8 mouse cellular contexts compared by ENCODE assay signal in genomic region chr11:26209811-26210581, GRCm38 (mm10). TPM values are rescaled to one million over a fixed set of nuclear protein-coding genes. Genes with fewer than 3 reads are reported as not detected.
DNase-seq lines count a peak whose midpoint lies in the region; ATAC-seq and TF ChIP-seq lines count a peak whose summit lies in the region.

No protein-coding gene starts in this region.

- peak overlapping the region; percentile 32; the same call in 1 of the 2 replicates for H3K4me2 ChIP-seq in CH12.LX (ENCODE audit: insufficient read depth, low read depth, poor library complexity, severe bottlenecking)
- H3K4me2 ChIP-seq in forebrain, embryonic 14.5 days (ENCODE audit: low read length): peak overlapping the region; percentile 64

- under 1% methylated on average over 48 of the region's 73 CpGs for WGBS in forebrain, embryonic 14.5 days
- WGBS in thymus, adult 2 months: 8% methylated on average over 63 of the region's 73 CpGs

- no peak for TF ChIP-seq EP300 in CH12.LX (IDR thresholded peaks at IDR 0.05; ENCODE audit: low read length)

- TF ChIP-seq POLR2A in CH12.LX (IDR thresholded peaks at IDR 0.05; ENCODE audit: low read depth, low read length): no peak
- TF ChIP-seq POLR2A in thymus, adult 2 months (IDR thresholded peaks at IDR 0.05; ENCODE audit: control insufficient read depth, extremely low read depth, insufficient read depth, low read length, poor library complexity): no peak

- H3K9ac ChIP-seq in CH12.LX (ENCODE audit: insufficient read depth, low read depth): no peak overlapping the region
- peak overlapping the region; percentile 97 for H3K9ac ChIP-seq in forebrain, embryonic 14.5 days (ENCODE audit: low read length)

- intact Hi-C loops in heart, postnatal 10 days (cut with DNase I): loop anchor here (10.0 kb wide), 2 partner anchors 175 to 385 kb away; partner anchors contain the start of genes Fancl, Gm6899 and Vrk2

- no peak overlapping the region for H3K27ac ChIP-seq in CH12.LX (ENCODE audit: insufficient read depth, low read depth)
- peak overlapping the region; percentile 98 for H3K27ac ChIP-seq in forebrain, embryonic 14.5 days (ENCODE audit: low read depth, low read length)
- H3K27ac ChIP-seq in thymus, adult 2 months (ENCODE audit: control insufficient read depth, insufficient read depth, low read length): no peak overlapping the region

- dilution Hi-C loops in CH12.LX (cut with MboI; ENCODE audit: extremely low pct_ligation_motif_present, extremely low pct_unique_long_range_greater_than_20kb, low sequenced_read_pairs): no loop called here

- peak overlapping the region in 2 of 3 experiments; percentile 56 to 59 for H3K4me3 ChIP-seq in CH12.LX (replicated peaks in 1 of 3; ENCODE audit: low read depth in 2 of 3, low read length in 2 of 3, poor library complexity in 1 of 3)
- peak overlapping the region; percentile 61 for H3K4me3 ChIP-seq in forebrain, embryonic 14.5 days (ENCODE audit: low read depth, low read length)
- H3K4me3 ChIP-seq in thymus, adult 2 months (ENCODE audit: control insufficient read depth, insufficient read depth, low read length): peak overlapping the region; percentile 99

- ATAC-seq in forebrain, embryonic 14.5 days: peak; percentile 93
- 0 out of 2 replicates have a peak, but pooled peaks have one; percentile 36 for ATAC-seq in neutrophil, adult 5-6 weeks (ENCODE audit: extremely low read depth, insufficient number of reproducible peaks, low FRiP score, poor library complexity, severe bottlenecking)

- no peaks in the 10 kb centered on the region for H3K36me3 ChIP-seq in CH12.LX (replicated peaks in 1 of 2; ENCODE audit: control insufficient read depth in 1 of 2, insufficient read depth in 1 of 2, low read length in 1 of 2)
- no peaks in the 10 kb centered on the region for H3K36me3 ChIP-seq in forebrain, embryonic 14.5 days (ENCODE audit: control insufficient read depth, insufficient read depth, low read length)
- H3K36me3 ChIP-seq in thymus, adult 2 months (ENCODE audit: control insufficient read depth, insufficient read depth, low read length): no peaks in the 10 kb centered on the region

- no peaks in the 10 kb centered on the region for H3K27me3 ChIP-seq in CH12.LX (replicated peaks)
- no peaks in the 10 kb centered on the region for H3K27me3 ChIP-seq in forebrain, embryonic 14.5 days (replicated peaks; ENCODE audit: control insufficient read depth, insufficient read depth, low read length)
- no peaks in the 10 kb centered on the region for H3K27me3 ChIP-seq in thymus, adult 2 months (ENCODE audit: control insufficient read depth, insufficient read depth, low read length)

- H3K79me2 ChIP-seq in CH12.LX (replicated peaks; ENCODE audit: control insufficient read depth, extremely low read depth, insufficient read depth, poor library complexity, severe bottlenecking): no peaks in the 10 kb centered on the region

- no peak for TF ChIP-seq CTCF in CH12.LX (conservative IDR thresholded peaks at IDR 0.05 in 1 of 2, IDR thresholded peaks at IDR 0.05 in 1 of 2; ENCODE audit: low read depth in 2 of 2, low read length in 2 of 2)
- no peak for TF ChIP-seq CTCF in thymus, adult 2 months (IDR thresholded peaks at IDR 0.05; ENCODE audit: borderline replicate concordance, control insufficient read depth, extremely low read depth, insufficient read depth, low read length, poor library complexity)

- H3K9me3 ChIP-seq in CH12.LX (replicated peaks; ENCODE audit: low read length): peaks cover 6% of the 10 kb centered on the region
- H3K9me3 ChIP-seq in forebrain, embryonic 14.5 days (replicated peaks; ENCODE audit: control insufficient read depth, low read length): no peaks in the 10 kb centered on the region

- in situ Hi-C loops in CH12.LX (cut with MboI; ENCODE audit: low pct_ligation_motif_present, low pct_unique_long_range_greater_than_20kb, low sequenced_read_pairs): loop anchor here (10.0 to 25.0 kb wide), 2 partner anchors 435 to 752 kb away; no protein-coding TSS in a partner anchor

- H3K4me1 ChIP-seq in CH12.LX (ENCODE audit: control insufficient read depth in 1 of 2, insufficient read depth in 2 of 2): no peaks in the 10 kb centered on the region
- H3K4me1 ChIP-seq in forebrain, embryonic 14.5 days (ENCODE audit: control insufficient read depth, insufficient read depth, low read length): peaks cover 3% of the 10 kb centered on the region
- peaks cover 7% of the 10 kb centered on the region; the same call in 1 of the 2 replicates for H3K4me1 ChIP-seq in thymus, adult 2 months (replicated peaks; ENCODE audit: control insufficient read depth, insufficient read depth, low read length)

- no peak for TF ChIP-seq RAD21 in CH12.LX (IDR thresholded peaks at IDR 0.05; ENCODE audit: low read depth, low read length)

- no peak for DNase-seq in CH12.LX (ENCODE audit: extremely low read depth)
- DNase-seq in c-Kit-positive CD71-positive TER-119-positive erythroid progenitor cells, embryonic 14.5 days (ENCODE audit: low spot score): peak; percentile 3
- DNase-seq in forebrain, embryonic 14.5 days (ENCODE audit: low spot score): peak; percentile 80
- peak; percentile 70 to 73 for DNase-seq in heart, postnatal 10 days
- peak; percentile 72 to 81 for DNase-seq in kidney, postnatal 4 days
- peak; percentile 10 to 23 for DNase-seq in lung, adult 18-20 months
- peak; percentile 49 for DNase-seq in thymus, adult 2 months

TF ChIP-seq in CH12.LX, 34 proteins besides CTCF, POLR2A, EP300 and RAD21:
- TF ChIP-seq UBTF (IDR thresholded peaks at IDR 0.05; ENCODE audit: low read depth, low read length) (no peak), MAFK (IDR thresholded peaks at IDR 0.05; ENCODE audit: insufficient replicate concordance, low read length) (no peak), RCOR1 (conservative IDR thresholded peaks at IDR 0.05; ENCODE audit: low read depth, low read length) (no peak), SMC3 (IDR thresholded peaks at IDR 0.05; ENCODE audit: low read depth, low read length) (no peak), HCFC1 (IDR thresholded peaks at IDR 0.05; ENCODE audit: low read depth, low read length) (no peak), USF2 (conservative IDR thresholded peaks at IDR 0.05; ENCODE audit: low read depth, low read length) (no peak), KAT2A (IDR thresholded peaks at IDR 0.05; ENCODE audit: insufficient replicate concordance, low read length) (no peak), BHLHE40 (IDR thresholded peaks at IDR 0.05; ENCODE audit: low read depth, low read length) (no peak), MAX (IDR thresholded peaks at IDR 0.05; ENCODE audit: low read length) (no peak), MYC (IDR thresholded peaks at IDR 0.05; ENCODE audit: low read depth, low read length) (no peak), TBP (conservative IDR thresholded peaks at IDR 0.05; ENCODE audit: low read depth, low read length) (no peak), NELFE (IDR thresholded peaks at IDR 0.05; ENCODE audit: low read depth, low read length) (no peak)
TF ChIP-seq in CH12.LX: peak in this region for 0.

RNA-seq across cellular contexts. Expression of gene 5730522E02Rik, which starts 0.6 kb away (rescaled TPM):
- total RNA-seq in CH12.LX (2012; rRNA removed): not detected in 2 replicates
- not detected in 2 replicates for total RNA-seq in CH12.LX (2014; rRNA removed)
- polyA plus RNA-seq in CH12.LX (2012; ENCODE audit: insufficient read length, low read depth): not detected in 2 replicates
- 14.6 and 14.9 TPM in 2 replicates for polyA plus RNA-seq in forebrain, embryonic 14.5 days (2014; fragmentation: Nextera tagmentation; extraction: Ambion mirVana)
- total RNA-seq in heart, postnatal 10 days (2021): under 1 TPM; 0.67 to 0.84 TPM
- 0.25 and 0.35 TPM in 2 replicates for total RNA-seq in neutrophil, adult 5-6 weeks (2017)
- 0.23 TPM in 1 of 2 replicates, not detected in the other for polyA plus RNA-seq in thymus, adult 2 months (2012; rRNA removed)
